ENCODE assay signal across 21 mouse cellular contexts in the genomic region with DNA sequence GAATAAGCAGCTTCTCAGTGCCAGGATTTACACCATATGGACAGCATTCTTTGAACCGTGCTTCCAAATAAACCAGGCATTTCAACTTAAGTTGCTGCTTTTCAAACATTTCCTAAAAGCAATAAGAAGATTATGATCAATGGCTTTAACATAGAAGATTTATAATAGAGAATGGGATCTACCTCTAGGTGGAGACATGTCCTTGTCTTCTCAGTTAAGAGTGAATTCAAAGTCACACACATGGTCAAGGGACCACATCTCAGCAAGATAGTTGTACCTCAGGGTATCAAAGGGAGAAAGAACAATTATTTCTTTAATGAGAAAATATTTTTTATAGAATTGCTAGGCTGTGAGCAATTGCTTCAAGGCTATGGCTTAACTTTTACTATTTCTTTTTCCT.
DNase-seq lines count a peak whose midpoint lies in the region; ATAC-seq and TF ChIP-seq lines count a peak whose summit lies in the region.
"Had no signal": no experiment of that assay in that cellular context is flagged by ENCODE, and none has a peak within 500 bp of the region (broad histone marks: within the 10 kb centered on the region; RNA-seq: fewer than 3 reads in every experiment).

No protein-coding gene starts in this region.

- H3K36me3 ChIP-seq in hindbrain, postnatal 0 days (ENCODE audit: insufficient read depth, low read length), result no peaks in the 10 kb centered on the region
- no peaks in the 10 kb centered on the region for H3K36me3 ChIP-seq in hindbrain, embryonic 11.5 days (ENCODE audit: control insufficient read depth, insufficient read depth, low read length)
- H3K36me3 ChIP-seq in midbrain, postnatal 0 days (ENCODE audit: insufficient read depth, low read length), result no peaks in the 10 kb centered on the region
- no peaks in the 10 kb centered on the region for H3K36me3 ChIP-seq in midbrain, embryonic 13.5 days
- H3K36me3 ChIP-seq: embryonic facial prominence, embryonic 12.5 days; forebrain, embryonic 15.5 days; G1E; heart, embryonic 13.5 days; hindbrain, embryonic 13.5 days had no signal

- DNase-seq in hindbrain, postnatal 0 days (ENCODE audit: low spot score), result peak; percentile 5
- no peak for DNase-seq in hindbrain, embryonic 11.5 days (ENCODE audit: low spot score)
- no peak for DNase-seq in layer of hippocampus, adult 2 months (ENCODE audit: low spot score in 2 of 2)
- no peak for DNase-seq in layer of hippocampus, adult 11-12 months (ENCODE audit: low spot score)
- peak; percentile 10 for DNase-seq in midbrain, postnatal 0 days (ENCODE audit: low spot score)
- no peak for DNase-seq in cerebellum, adult 9-10 months
- no peak for DNase-seq in gastrocnemius, postnatal 4 days (ENCODE audit: low spot score in 2 of 2)
- DNase-seq: adrenal gland, adult 8-10 months; adrenal gland, postnatal 36 days; cerebellum, adult 11 months; cerebellum, adult 8-10 months; cerebellum, postnatal 25 days; gastrocnemius, postnatal 25 days; heart, adult 11 months; heart, postnatal 4 days had no signal

- no peak overlapping the region for H3K4me3 ChIP-seq in hindbrain, postnatal 0 days (ENCODE audit: low read length)
- no peak overlapping the region for H3K4me3 ChIP-seq in hindbrain, embryonic 11.5 days (ENCODE audit: low read depth, low read length)
- no peak overlapping the region for H3K4me3 ChIP-seq in layer of hippocampus, adult 2 months
- no peak overlapping the region for H3K4me3 ChIP-seq in midbrain, postnatal 0 days (ENCODE audit: low read depth, low read length)
- H3K4me3 ChIP-seq in midbrain, embryonic 13.5 days (replicated peaks), result no peak overlapping the region
- H3K4me3 ChIP-seq: embryonic facial prominence, embryonic 12.5 days; forebrain, embryonic 15.5 days; heart, embryonic 13.5 days; hindbrain, embryonic 13.5 days had no signal

- no peak overlapping the region for H3K4me2 ChIP-seq in hindbrain, postnatal 0 days (ENCODE audit: low read depth, low read length)
- no peak overlapping the region for H3K4me2 ChIP-seq in hindbrain, embryonic 11.5 days (replicated peaks; ENCODE audit: low read depth, low read length)
- no peak overlapping the region for H3K4me2 ChIP-seq in midbrain, postnatal 0 days (ENCODE audit: low read depth, low read length, poor library complexity, severe bottlenecking)
- H3K4me2 ChIP-seq in midbrain, embryonic 13.5 days (replicated peaks), result no peak overlapping the region
- H3K4me2 ChIP-seq: embryonic facial prominence, embryonic 12.5 days; forebrain, embryonic 15.5 days; heart, embryonic 13.5 days; hindbrain, embryonic 13.5 days had no signal

- no peak overlapping the region for H3K27ac ChIP-seq in hindbrain, postnatal 0 days
- H3K27ac ChIP-seq in hindbrain, embryonic 11.5 days (ENCODE audit: low read depth, low read length), result no peak overlapping the region
- no peak overlapping the region for H3K27ac ChIP-seq in layer of hippocampus, adult 2 months
- H3K27ac ChIP-seq in midbrain, postnatal 0 days (ENCODE audit: low read depth, low read length), result no peak overlapping the region
- no peak overlapping the region for H3K27ac ChIP-seq in midbrain, embryonic 13.5 days
- H3K27ac ChIP-seq: embryonic facial prominence, embryonic 12.5 days; forebrain, embryonic 15.5 days; heart, embryonic 13.5 days; hindbrain, embryonic 13.5 days had no signal

- H3K9ac ChIP-seq in hindbrain, postnatal 0 days (replicated peaks; ENCODE audit: low read length), result no peak overlapping the region
- no peak overlapping the region for H3K9ac ChIP-seq in hindbrain, embryonic 11.5 days (ENCODE audit: low read depth, low read length)
- no peak overlapping the region for H3K9ac ChIP-seq in midbrain, postnatal 0 days (replicated peaks; ENCODE audit: low read length, poor library complexity, severe bottlenecking)
- no peak overlapping the region for H3K9ac ChIP-seq in midbrain, embryonic 13.5 days (replicated peaks)
- H3K9ac ChIP-seq: embryonic facial prominence, embryonic 12.5 days; forebrain, embryonic 15.5 days; heart, embryonic 13.5 days; hindbrain, embryonic 13.5 days had no signal

- no peak for ATAC-seq in hindbrain, postnatal 0 days
- ATAC-seq in hindbrain, embryonic 11.5 days (ENCODE audit: low FRiP score), result no peak
- no peak for ATAC-seq in midbrain, postnatal 0 days (ENCODE audit: low FRiP score)
- no peak for ATAC-seq in midbrain, embryonic 13.5 days
- ATAC-seq: forebrain, embryonic 15.5 days had no signal

- TF ChIP-seq CTCF in hindbrain, postnatal 0 days (IDR thresholded peaks at IDR 0.05; ENCODE audit: low read depth), result no peak
- peak; percentile 68 for TF ChIP-seq CTCF in layer of hippocampus, adult 2 months (conservative IDR thresholded peaks at IDR 0.05)
- peak; percentile 35; the same call in 1 of the 2 replicates for TF ChIP-seq CTCF in midbrain, postnatal 0 days (IDR thresholded peaks at IDR 0.05)

- H3K4me1 ChIP-seq in hindbrain, postnatal 0 days (ENCODE audit: insufficient read depth, low read length), result no peaks in the 10 kb centered on the region
- no peaks in the 10 kb centered on the region for H3K4me1 ChIP-seq in hindbrain, embryonic 11.5 days (replicated peaks; ENCODE audit: control insufficient read depth, insufficient read depth, low read length)
- H3K4me1 ChIP-seq in midbrain, postnatal 0 days (ENCODE audit: insufficient read depth, low read length), result no peaks in the 10 kb centered on the region
- H3K4me1 ChIP-seq in midbrain, embryonic 13.5 days (replicated peaks), result no peaks in the 10 kb centered on the region
- H3K4me1 ChIP-seq: embryonic facial prominence, embryonic 12.5 days; forebrain, embryonic 15.5 days; heart, embryonic 13.5 days; hindbrain, embryonic 13.5 days had no signal

- no peaks in the 10 kb centered on the region for H3K9me3 ChIP-seq in hindbrain, postnatal 0 days (ENCODE audit: low read length)
- no peaks in the 10 kb centered on the region for H3K9me3 ChIP-seq in hindbrain, embryonic 11.5 days (ENCODE audit: control insufficient read depth, low read length)
- H3K9me3 ChIP-seq in midbrain, postnatal 0 days (ENCODE audit: low read length), result no peaks in the 10 kb centered on the region
- no peaks in the 10 kb centered on the region for H3K9me3 ChIP-seq in midbrain, embryonic 13.5 days
- H3K9me3 ChIP-seq: embryonic facial prominence, embryonic 12.5 days; forebrain, embryonic 15.5 days; G1E; heart, embryonic 13.5 days; hindbrain, embryonic 13.5 days had no signal

- WGBS in hindbrain, postnatal 0 days, result 68% methylated on average over 1 of the region's 1 CpGs
- WGBS in hindbrain, embryonic 11.5 days, result 76% methylated on average over 1 of the region's 1 CpGs
- WGBS in midbrain, postnatal 0 days, result 53% methylated on average over 1 of the region's 1 CpGs
- WGBS in midbrain, embryonic 13.5 days, result 51% methylated on average over 1 of the region's 1 CpGs

- no peaks in the 10 kb centered on the region for H3K27me3 ChIP-seq in hindbrain, postnatal 0 days (ENCODE audit: insufficient read depth, low read length)
- no peaks in the 10 kb centered on the region for H3K27me3 ChIP-seq in hindbrain, embryonic 11.5 days (ENCODE audit: control insufficient read depth, insufficient read depth, low read length)
- H3K27me3 ChIP-seq in midbrain, postnatal 0 days (ENCODE audit: insufficient read depth, low read length), result no peaks in the 10 kb centered on the region
- no peaks in the 10 kb centered on the region for H3K27me3 ChIP-seq in midbrain, embryonic 13.5 days
- H3K27me3 ChIP-seq: embryonic facial prominence, embryonic 12.5 days; forebrain, embryonic 15.5 days; heart, embryonic 13.5 days; hindbrain, embryonic 13.5 days had no signal

Comparison
In these comparisons a context has a peak if more than half of its experiments do, and no peak if none do; other contexts are left out.
1. DNase-seq: peak in hindbrain, postnatal 0 days (single experiment) and midbrain, postnatal 0 days (single experiment); none in hindbrain, embryonic 11.5 days (single experiment), layer of hippocampus, adult 2 months (0 of 2), layer of hippocampus, adult 11-12 months (single experiment), cerebellum, adult 9-10 months (single experiment) and gastrocnemius, postnatal 4 days (0 of 2).